Mouse (Mus musculus): Measurements from ENCODE around the gene Bpnt1.
"Not testable (repeated sequence)": the region's sequence is repeated elsewhere in the genome, so short reads cannot be mapped to it uniquely, and the experiment has no call there.

Gene Bpnt1

DNA sequence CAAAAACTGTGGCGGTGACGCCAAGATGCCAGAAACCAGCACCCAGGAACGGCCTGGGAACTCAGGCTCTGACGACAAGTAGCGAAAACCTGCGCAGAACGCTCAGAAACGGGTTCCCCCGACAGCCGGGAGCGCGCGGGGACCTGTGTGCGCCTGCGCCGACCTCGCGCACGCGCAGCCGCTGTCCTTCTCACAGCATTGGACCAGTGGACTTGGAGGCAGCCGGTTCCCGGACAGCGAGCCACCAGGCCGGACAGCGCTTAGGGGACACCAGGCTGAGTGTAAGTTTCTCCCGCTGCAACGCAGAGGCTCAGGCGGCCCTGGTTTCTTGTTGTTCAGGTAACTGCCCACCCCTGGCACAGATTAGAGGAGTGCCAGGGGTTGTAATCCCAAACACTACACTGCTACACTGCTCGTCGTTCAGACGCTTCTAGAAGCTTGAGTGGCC is at the start of gene Bpnt1:
Gene Bpnt1 (plus strand): TSS at position 167 of the 448 bp plus-strand sequence.
- peak; percentile 94 for DNase-seq (ENCODE audit: low read depth, low spot score)

DNA sequence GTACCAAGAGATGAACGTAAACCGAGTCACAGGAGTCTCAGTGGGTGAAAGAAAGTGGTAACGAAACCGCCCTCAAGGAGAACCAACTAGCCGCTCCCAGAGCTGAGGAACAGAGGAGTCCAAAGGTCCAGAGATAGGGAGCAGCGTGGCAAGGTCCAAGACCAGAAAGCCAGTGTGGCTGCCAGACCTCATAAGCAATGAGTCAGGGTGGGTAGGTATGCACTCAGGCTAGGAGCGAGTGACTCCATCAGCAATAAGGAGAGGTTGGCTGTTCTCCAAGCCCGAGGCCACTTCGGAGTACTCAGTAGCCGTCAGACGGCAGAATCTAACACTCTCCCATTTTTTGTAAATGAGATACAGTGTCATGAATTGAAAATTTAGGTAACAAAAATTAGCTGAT is 49.1 kb upstream of the Bpnt1 start:
- no peak for DNase-seq (ENCODE audit: low read depth, low spot score)

DNA sequence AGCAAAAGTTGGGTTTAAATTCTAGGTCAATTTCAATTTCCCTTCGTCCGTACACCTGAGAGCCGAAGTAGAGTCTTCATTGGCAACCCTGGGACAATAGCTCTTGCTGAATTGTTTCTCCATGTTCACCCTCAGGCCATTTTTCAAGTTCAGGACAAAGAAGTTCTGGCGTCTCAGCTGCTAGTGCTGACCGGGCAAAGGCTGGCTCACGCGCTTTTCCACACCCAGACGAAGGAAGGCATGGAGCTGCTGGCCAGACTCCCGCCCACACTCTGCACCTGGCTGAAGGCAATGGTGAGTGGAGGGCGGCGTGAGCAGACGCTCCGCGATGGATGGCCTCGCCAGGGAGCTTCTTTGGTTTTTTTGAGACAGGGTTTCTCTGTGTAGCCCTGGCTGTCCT is 48.7 kb upstream of the Bpnt1 start:
- peak; percentile 39 for DNase-seq (ENCODE audit: low read depth, low spot score)

DNA sequence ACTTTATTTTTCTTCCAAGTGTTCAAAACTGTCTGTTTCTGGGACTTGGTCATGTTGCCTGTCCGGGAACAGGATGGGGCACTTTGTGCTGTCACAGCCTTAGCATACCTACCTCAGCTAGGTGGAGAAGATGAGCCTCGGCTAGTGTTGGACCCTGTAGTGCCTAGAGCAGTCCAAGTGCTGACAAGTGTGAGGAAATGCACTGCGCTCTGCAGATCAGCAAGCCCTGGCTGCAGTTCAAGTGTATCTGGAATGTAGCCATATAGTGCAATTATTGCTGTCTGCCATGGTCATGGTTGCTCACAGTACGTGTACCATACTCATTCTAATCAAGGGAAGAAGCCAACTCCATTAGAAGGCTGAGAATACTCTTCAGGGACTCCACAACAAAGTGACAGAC is 47.2 kb upstream of the Bpnt1 start:
- no peak for DNase-seq (ENCODE audit: low read depth, low spot score)

DNA sequence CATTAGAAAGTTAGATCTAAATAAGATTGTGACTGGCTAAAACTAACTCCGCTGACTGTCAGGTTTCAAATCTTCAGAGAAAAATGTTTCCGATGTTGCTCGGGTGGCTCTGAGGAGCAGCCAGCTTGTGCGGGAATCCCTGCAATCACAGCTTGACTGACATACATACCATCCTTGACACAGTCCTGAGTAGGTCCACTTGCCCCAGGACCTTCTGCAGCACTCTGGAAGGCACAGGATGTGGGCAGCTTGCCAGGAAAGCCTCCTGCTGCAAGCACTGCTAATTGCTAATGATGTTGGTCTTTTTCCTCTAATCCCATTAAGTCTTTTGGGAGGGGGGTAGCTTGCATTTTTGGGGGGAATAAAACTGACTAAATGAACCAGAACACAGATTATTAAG is 46.8 kb upstream of the Bpnt1 start:
- DNase-seq (ENCODE audit: low read depth, low spot score): no peak

DNA sequence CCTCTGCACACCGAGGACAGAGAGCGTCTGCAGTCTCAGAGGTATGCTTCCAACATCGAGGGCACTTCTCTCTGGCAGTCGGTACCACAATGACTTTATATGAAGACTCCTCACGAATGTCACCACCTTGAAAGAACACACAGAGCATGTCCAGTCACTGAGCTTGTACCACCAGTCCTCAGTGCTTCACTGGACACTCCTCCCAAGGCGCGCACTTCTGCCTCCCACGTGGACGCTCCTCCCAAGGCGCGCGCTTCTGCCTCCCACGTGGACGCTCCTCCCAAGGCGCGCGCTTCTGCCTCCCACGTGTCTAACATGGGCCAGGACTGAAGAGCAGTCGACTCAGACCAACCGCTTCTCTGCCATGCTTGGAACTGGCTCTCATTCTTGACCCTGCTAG is 44.9 kb upstream of the Bpnt1 start:
- DNase-seq (ENCODE audit: low read depth, low spot score): no peak

DNA sequence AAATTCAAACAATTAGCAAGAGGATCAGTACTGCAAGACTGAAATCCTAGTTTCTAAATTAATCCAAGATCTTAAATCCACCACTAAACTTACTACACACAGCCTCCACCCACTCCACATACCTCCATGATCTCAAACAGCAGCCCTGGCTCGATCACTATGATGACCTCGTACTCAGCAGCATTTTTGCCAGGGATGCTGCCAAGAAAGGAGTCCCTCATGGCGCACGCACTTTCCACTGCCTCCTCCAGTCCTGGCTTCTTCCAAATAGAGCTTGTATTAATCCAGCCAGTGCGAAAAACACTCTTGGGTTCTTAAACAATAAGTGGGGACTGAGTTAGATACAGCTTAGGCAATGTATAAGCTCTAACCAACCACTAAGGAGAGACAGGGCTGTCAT is 42.7 kb upstream of the Bpnt1 start:
- no peak for DNase-seq (ENCODE audit: low read depth, low spot score)

DNA sequence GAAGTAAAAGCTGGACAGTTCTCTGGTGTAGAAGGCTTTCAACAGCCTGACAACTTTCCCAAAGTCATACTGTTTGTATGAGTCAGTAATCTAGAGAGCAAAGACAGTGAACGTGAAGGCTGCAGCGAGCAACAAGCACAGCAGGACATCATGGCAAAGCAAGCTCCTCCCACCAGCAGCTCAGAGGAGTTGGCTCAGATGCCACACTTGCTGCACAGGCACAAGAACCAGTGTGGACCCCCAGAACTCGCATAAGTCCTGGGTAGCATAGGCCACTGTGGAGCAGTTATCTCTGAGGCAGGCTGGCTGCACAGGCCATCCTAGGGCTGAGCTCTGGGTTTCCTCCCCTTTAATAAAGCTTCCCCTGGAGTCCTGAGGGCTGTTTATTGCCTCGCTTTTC is 40.6 kb upstream of the Bpnt1 start:
- no peak for DNase-seq (ENCODE audit: low read depth, low spot score)

DNA sequence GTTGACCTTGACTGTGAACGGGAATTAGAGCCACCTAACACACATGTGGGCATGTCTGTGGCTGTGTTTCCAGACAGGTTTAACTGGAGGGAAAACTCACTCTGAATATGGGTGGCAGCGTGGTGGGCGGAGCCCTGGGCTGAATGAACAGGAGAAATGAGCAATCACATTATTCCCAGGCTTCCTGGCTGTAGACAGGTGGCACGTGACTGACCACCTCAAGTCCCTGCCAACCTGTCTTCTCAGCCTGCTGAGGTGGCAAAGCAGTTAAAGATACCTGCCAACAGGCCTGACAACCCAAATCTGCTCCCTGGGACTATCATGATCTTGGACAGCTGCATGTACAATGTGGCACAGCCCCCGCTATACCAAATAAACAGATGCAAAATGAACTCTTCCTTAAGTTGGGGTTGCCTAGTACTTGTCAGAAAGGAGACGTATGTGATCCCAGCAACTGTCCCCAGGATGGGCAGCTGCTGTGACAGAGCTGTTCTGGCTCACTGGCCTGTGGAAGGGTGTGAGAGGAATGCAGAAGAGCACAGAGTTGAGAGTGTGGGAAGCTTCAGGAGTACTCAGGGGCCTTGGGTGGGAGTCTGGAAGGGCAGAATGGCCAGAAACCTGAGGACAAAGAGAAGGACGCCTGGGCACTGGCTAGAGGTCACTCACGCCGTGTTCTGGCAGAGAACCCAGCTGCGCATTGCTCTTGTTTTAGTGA is 39.1 kb upstream of the Bpnt1 start:
- DNase-seq (ENCODE audit: low read depth, low spot score): no peak

DNA sequence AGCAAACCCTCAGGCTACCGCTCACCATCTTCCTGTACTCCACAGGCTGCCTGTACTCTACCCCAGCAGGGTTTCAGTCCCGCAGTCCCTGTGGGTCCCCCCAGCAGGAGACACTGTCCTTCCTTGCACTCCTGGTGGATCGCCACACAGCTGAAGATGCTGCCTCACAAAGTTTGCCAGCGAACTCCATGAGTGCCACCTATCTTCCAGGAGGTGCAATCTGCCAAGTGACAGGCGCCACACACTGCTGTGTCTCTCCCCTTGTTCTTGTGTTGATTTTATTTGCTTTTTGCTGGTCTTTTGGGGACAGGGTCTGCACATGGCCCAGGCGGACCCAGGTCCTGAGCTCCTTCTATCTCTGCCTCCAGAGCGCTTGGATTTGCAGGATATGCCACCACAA is 35.1 kb upstream of the Bpnt1 start:
- no peak for DNase-seq (ENCODE audit: low read depth, low spot score)

DNA sequence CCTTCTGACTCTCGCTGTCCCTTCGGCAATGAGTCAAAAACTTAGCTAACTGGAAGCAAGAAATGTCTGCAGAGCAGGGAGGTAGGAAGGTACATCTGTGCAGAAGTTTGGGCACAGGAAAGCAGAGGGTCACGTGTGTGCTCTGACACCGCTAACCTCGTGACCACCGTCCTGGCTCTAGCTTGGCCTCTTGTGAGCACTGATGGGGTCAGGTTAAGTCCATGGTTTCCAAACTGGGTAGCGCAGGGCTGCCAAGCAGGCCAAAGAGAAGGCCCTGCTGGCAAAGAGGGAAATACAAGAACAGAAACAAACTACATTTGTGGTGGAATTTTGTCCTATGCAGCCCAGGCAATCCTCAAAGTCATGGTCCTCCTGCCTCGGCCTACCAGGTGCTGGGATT is 33.5 kb upstream of the Bpnt1 start:
- no peak for DNase-seq (ENCODE audit: low read depth, low spot score)

DNA sequence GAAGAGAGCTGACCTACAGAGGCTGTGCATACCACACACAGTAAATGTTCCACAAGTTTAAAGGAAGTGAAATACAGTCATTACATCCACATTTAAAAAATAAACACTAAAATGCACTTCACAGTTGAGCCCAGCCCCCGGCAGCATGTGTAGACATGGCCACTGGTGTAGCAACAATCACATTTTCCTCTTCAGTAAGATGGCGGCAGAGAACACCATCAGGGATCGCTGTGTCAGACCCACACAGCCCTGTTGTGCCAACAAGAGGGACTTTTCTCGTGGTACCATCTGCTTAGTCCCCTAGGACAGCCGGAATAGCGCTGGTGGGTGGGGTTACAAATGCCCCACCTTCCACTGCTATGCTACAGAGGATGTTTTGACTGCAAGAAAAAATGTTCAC is 29.1 kb upstream of the Bpnt1 start:
- peak; percentile 56 for DNase-seq (ENCODE audit: low read depth, low spot score)

DNA sequence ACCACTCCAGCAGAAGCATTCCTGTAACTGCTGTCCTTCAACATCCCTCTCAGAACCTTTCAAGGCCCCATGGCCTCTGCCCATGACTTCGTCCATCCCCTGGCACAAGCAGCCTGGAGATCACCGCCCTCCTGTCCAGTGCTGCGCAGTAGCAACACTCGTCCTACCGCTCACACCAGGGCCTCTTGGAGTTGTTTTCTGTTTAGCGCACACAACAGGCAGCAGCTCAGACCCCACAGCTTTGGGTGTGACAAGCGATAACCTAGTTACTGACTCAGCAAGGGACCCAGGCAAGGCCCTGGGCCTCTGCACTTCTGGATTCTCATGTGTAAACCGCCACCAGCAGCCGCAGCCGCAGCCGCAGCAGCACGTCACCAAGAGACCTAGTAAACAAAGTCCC is 25.1 kb upstream of the Bpnt1 start:
- no peak for DNase-seq (ENCODE audit: low read depth, low spot score)

DNA sequence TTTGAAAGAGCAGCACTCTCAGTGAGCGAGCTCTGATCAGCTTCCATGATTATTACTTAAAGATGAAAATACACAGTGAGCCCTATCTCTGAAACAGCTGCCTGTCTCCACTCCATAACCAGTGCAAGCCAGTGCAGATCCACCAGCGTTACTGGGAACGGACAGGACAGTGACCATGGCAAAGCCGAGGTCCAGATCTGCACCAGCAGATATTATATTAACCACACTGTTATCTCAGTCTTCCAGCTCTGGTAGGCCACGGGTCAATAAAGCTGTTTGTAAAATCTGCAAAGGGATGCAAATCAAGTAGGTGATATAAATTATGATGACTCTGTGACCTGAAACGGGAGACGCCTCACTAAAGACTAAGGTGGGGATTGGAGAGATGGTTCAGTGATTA is 24.3 kb upstream of the Bpnt1 start:
- no peak for DNase-seq (ENCODE audit: low read depth, low spot score)

DNA sequence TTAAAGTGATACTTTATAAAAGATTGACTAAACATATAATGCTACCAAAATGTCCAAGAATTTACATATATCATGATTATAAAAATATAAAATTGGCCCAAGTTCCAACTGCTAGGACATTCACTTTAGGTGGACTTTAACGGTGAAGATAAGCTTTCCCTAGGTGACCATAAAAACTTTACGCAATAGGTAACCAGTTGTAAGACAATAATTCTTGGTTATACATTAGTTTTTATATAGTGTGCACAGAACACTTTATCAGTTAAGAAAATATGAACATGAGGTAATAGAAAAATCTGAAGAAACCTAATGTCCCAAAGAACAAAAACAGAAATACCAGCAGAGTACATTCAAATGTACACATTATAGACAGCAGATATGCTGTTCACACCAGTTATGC is 23.6 kb upstream of the Bpnt1 start:
- no peak for DNase-seq (ENCODE audit: low read depth, low spot score)

DNA sequence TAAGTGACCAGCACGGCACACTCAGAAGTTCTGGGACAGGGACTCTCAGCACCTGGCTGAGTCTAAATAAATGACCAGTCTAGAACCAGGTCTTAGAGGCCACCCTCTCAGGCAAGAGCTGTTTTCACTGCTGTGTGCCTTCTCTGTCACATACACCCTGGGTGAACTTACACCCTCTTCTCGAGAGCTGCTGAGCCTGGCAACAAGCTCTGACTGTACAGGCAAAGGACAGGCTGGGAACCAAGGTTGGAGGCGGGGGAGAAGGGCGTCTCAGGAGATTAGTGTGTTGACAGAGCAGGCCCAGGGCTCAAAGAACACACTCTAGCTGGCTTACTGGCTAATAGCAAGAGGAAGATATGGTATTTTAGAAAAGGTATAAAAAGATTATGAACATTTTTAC is 23.0 kb upstream of the Bpnt1 start:
- no peak for DNase-seq (ENCODE audit: low read depth, low spot score)

DNA sequence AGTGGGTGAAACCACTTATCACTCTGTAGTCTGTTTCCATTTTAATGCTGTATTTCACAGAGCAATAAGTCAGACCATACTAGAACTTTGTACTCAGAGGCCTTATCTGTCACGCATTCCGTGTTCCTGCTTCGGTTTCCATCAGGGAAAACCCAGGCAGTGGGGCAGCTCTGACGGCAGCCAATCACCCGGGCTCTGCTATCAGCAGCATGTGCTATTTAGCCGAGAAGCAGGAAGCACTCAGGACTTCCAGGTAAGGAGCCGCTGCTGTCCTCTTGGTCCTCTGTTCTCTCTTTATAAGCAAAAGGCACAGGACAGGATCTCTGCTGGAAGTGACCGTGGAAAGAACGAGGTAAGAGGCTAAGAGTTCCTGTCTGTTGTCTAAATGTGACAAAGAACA is 20.0 kb upstream of the Bpnt1 start:
- no peak for DNase-seq (ENCODE audit: low read depth, low spot score)

DNA sequence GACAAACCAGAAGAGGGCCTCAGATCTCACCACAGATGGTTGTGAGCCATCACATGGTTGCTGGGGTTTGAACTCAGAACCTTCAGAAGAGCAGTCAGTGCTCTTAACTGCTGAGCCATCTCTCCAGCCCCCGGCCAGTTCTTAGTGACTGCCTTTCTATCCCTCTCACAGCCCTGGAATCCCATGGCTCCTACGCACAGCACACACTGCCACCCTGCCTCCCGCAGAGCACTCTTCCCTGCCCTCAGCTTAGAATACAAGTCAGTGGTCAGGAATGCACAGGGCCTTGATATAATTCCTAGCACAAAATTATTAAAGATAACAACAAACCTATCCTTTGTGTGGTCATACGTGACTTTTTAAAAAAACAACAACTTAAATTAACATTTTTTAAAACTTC is 17.4 kb upstream of the Bpnt1 start:
- DNase-seq (ENCODE audit: low read depth, low spot score): no peak

DNA sequence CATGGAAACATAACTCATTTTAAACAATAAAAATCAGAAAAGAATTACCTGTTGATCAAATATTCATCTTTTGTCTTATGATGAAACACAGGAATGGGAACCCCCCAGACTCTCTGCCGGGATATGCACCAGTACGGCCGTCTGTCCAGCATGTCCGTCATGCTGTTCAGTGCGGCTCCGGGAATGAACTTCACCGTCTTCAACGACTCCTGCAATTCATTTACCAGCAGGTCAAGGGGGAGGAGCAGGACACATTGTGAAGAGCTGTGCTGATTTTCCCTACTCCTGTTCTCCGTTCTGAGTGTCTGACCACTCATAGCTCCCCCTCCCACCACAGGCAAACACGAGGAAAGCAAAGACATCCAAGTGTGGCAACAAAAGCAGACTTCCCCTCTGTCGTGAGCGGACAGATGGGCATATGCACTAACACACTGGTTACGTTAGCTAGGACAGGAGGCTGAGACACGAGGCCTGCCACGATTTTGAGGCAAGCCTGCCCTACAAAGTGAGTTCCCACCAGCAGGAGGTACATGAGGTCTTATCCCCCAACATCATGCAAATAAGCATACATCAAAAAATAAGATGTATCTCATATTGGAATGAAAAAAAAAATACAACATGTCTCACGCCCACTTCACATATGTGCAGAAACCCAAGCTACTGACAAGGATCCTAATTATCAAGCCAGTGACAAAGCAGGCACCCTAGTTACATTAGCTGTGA is 15.9 kb upstream of the Bpnt1 start:
- DNase-seq (ENCODE audit: low read depth, low spot score): no peak

DNA sequence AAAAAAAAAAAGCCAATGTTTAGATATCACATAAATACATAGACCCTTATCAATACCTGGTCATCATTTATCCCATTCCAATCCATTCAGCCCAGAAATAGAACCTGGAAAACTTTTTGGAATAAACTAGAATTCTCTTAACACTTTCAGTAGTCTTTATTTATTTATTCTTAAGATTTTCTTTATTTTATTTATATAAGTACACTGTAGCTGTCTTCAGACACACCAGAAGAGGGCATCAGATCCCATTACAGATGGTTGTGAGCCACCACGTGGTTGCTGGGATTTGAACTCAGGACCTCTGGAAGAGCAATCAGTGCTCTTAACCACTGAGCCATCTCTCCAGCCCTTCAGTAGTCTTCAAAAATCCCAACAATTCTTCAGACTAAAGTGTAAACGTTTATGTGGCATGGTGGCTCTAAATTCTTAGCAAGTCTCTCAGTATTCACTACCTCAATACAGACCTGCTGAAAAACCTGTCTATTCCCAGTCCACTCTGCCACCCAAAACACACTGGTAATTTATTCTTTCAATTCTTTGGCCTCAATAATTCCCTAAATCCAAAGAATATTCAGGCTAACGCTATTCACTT is 4.1 kb upstream of the Bpnt1 start:
- not testable (repeated sequence) for DNase-seq (ENCODE audit: low read depth, low spot score)

DNA sequence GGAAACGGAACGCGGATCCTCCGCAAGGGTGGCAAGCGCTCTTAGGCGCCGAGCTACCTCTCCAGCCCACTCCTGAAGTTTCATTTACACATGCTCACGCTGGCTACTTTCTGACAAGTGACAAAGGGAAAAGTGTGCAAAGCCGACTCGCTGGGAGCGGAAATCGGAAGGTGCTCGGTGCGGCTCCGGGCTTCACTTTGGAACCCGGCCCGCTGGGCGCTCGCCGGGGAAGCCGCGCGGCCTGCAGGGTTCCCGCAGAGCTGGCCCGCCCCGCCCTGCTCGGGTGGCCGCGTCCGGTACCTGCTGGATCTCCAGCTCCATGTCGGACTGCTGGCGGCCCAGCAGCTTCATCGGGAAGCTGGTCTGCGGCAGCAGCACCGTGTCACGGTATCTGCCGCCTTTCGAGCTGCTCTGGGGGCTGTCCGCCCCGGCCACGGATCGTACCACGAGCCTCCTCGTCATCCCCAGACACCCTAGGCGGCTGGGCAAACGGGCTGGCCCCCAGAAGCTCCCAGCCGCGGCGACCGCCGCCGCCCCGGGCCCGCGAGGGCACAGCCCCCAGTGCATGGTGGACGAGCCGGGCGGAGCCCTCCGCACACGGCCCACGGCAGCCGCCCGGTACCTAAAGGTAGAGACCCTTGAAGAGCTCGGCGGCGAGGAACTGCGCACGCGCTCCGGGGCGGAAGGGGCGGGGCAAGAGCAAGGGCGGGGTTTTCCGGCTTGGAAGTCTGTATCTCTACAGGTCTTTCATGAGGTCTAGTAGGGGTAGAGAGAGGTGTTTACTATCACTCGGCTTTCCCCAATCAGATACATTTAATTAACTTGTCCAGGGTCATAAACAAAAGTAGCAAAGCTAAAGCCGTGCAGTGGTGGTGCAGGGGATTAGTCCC is 3.0 kb upstream of the Bpnt1 start, which contains the start of gene Iars2:
Gene Iars2 (minus strand): TSS at position 676 of the 890 bp plus-strand sequence.
- peak; percentile 95 for DNase-seq (ENCODE audit: low read depth, low spot score)

DNA sequence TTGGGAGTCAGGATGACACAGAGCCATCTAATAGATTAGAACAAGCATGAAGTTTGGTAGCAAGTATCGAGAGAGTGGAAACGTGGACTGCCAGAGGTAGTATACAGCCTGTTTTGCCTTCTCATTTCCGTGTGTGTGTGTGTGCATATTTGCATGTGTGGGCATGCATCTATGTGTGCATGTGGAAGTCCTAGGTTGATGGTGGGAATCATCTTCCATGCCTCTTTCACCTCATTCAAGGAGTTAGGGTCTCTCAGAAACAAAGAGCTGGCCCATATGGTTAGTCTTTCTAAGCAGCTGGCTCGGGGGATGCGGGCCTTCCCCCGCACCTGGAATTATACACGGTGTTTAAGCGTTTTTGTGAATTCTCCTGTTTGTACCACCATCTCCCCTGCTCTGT is 2.1 kb upstream of the Bpnt1 start:
- DNase-seq (ENCODE audit: low read depth, low spot score): no peak

Measured in ZHBTc4 (cell line).